Mouse (Mus musculus): Measurements from ENCODE around the gene Hrh3.

DNA sequence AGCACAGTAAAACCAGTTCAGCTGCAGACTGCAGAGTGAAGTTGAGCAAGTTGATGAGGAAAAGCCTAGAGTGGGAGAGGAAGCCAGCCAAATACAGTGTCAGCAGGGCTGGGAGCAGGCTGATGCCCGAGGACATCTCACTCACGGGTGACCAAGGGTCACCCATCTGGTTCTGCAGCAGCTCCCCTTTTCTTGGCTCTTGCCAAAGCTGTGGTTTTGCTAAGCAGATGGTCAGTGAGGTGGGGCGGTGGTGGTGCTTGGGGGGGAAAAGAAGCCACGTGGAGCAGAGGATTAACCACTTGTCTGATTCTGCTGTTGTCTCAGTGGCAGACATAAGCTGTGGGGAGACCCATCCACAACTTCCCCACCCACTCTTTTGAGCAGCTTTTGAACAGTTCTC lies 21.9 kb upstream of the Hrh3 start:
- no peak for TF ChIP-seq CTCF (IDR thresholded peaks at IDR 0.05)
- TF ChIP-seq POLR2A (IDR thresholded peaks at IDR 0.05; ENCODE audit: insufficient read depth, low read depth, low read length): no peak
- no peak for TF ChIP-seq EP300 (IDR thresholded peaks at IDR 0.05; ENCODE audit: insufficient read depth, low read depth, low read length)

Data from heart, adult 2 months (tissue).